Mouse (Mus musculus): ENCODE measurements around the gene Gpatch3. TPM values are rescaled to one million over a fixed set of nuclear protein-coding genes. Genes with fewer than 3 reads are reported as not detected.
A peak's percentile ranks its signal among the peaks of the same experiment; 100 is the strongest.

Gene Gpatch3
- polyA plus RNA-seq, 1 experiment = 4.9 TPM

DNA sequence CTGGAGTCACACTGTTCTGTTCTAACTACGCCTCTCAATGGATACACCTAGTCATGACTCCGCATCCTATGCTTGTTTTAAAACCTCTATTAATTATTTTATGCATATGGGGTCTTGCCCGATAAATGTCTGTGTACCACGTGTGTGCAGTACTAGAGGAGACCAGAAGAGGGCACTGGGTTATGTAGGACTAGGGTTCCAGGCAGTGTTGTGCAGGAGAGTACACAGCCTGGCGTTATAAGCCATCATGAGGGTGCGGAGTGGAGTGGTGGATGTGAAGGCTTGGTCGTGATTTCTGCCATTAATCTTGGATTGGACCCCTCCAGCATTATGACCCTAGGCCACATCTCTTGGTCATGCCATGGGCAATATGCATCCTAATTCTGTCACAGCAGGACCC is 37.9 kb downstream of the Gpatch3 start:
- Histone ChIP-seq H3K4me1 (ENCODE audit: control insufficient read depth, insufficient read depth, low read length) (no peaks in the 10 kb centered on the region), H3K27me3 (ENCODE audit: control insufficient read depth, insufficient read depth, low read length) (no peaks in the 10 kb centered on the region), H3K27ac (ENCODE audit: control insufficient read depth, insufficient read depth, low read depth, low read length) (no peak overlapping the region), H3K36me3 (ENCODE audit: control insufficient read depth, insufficient read depth, low read length) (no peaks in the 10 kb centered on the region), H3K4me3 (ENCODE audit: control insufficient read depth, low read depth, low read length) (no peak overlapping the region)
- no peak for TF ChIP-seq POLR2A (IDR thresholded peaks at IDR 0.05; ENCODE audit: control insufficient read depth, low read depth, low read length)
- peak; percentile 36; the same call in 1 of the 2 replicates for TF ChIP-seq CTCF (IDR thresholded peaks at IDR 0.05; ENCODE audit: control insufficient read depth, insufficient read depth, insufficient replicate concordance, low read depth, low read length)

DNA sequence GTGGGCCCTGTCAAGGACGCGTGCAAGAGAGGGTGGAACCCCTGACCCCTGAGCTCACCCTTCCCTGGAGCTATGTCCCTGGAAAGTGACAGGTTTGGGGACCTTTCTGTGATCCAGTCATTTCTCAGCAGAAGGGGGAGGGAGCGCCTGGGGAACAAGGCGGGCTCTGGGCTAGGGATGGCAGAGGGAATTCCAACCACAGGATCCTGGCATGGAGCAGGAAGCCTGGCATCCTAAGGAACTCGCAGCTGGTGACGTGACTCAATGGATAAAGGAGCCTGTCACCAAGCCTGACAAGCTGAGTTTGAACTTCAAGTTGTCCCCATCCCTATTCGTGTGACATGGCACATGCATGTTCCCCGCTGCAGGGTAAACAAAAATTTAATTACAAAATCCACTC is 38.5 kb downstream of the Gpatch3 start:
- Histone ChIP-seq H3K27ac (ENCODE audit: control insufficient read depth, insufficient read depth, low read depth, low read length) (no peak overlapping the region), H3K27me3 (ENCODE audit: control insufficient read depth, insufficient read depth, low read length) (no peaks in the 10 kb centered on the region), H3K4me1 (ENCODE audit: control insufficient read depth, insufficient read depth, low read length) (no peaks in the 10 kb centered on the region), H3K4me3 (ENCODE audit: control insufficient read depth, low read depth, low read length) (no peak overlapping the region), H3K36me3 (ENCODE audit: control insufficient read depth, insufficient read depth, low read length) (no peaks in the 10 kb centered on the region)
- TF ChIP-seq CTCF (IDR thresholded peaks at IDR 0.05; ENCODE audit: control insufficient read depth, insufficient read depth, insufficient replicate concordance, low read depth, low read length) (no peak), POLR2A (IDR thresholded peaks at IDR 0.05; ENCODE audit: control insufficient read depth, low read depth, low read length) (no peak)

DNA sequence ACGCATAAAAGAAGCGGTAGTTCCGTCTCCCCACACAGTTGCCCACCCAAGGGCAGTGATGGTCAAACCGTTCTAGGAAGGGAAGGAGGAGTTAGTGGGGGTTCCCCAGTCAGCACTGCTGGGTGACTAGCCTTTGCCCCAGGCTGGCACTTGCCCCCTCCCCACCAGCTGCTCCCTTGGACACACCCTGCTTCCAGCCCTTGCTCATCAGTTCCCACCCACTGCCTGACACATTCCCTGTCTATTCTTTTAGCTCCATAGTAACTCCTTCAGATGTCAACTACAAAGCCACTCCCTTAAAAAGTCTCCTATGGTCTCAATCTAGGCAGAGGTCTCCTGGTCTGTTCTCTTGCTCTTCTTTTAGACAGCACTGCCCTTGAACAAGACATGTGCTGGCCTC is 39.3 kb downstream of the Gpatch3 start:
- no peak for TF ChIP-seq CTCF (IDR thresholded peaks at IDR 0.05; ENCODE audit: control insufficient read depth, insufficient read depth, insufficient replicate concordance, low read depth, low read length)
- TF ChIP-seq POLR2A (IDR thresholded peaks at IDR 0.05; ENCODE audit: control insufficient read depth, low read depth, low read length) = no peak
- no peaks in the 10 kb centered on the region for H3K36me3 ChIP-seq (ENCODE audit: control insufficient read depth, insufficient read depth, low read length)

DNA sequence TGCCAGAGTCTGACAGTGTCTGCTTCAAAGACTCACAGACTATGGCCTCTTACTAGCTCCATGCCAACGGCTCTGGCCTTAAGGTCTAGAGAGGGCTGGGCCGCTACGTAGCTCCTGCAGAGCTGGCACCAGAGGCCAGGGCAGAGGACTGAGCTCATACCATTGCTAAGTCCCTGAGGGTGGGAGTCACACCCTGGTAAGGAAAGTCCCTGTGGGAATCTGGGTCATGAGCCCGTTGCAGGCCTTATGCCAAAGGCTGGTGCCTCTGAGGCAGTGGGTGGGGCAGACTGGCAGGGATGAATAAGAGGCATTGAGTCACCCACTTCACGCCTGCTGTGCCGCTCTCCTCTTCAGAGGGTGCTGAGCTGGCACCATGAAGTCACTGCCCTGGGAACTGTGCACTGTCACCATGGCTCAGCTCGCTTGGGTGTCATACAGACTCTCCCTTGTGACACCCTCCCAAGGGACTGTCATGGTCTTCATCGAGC is 39.8 kb downstream of the Gpatch3 start:
- H3K4me1 ChIP-seq (ENCODE audit: control insufficient read depth, insufficient read depth, low read length) = no peaks in the 10 kb centered on the region
- H3K4me3 ChIP-seq (ENCODE audit: control insufficient read depth, low read depth, low read length) = no peak overlapping the region
- TF ChIP-seq POLR2A (IDR thresholded peaks at IDR 0.05; ENCODE audit: control insufficient read depth, low read depth, low read length) (no peak), CTCF (IDR thresholded peaks at IDR 0.05; ENCODE audit: control insufficient read depth, insufficient read depth, insufficient replicate concordance, low read depth, low read length) (no peak)
- H3K27ac ChIP-seq (ENCODE audit: control insufficient read depth, insufficient read depth, low read depth, low read length) = no peak overlapping the region
- H3K27me3 ChIP-seq (ENCODE audit: control insufficient read depth, insufficient read depth, low read length) = no peaks in the 10 kb centered on the region
- no peaks in the 10 kb centered on the region for H3K36me3 ChIP-seq (ENCODE audit: control insufficient read depth, insufficient read depth, low read length)

More for the DNA sequence above, 39.3 kb downstream of the Gpatch3 start:
- no peaks in the 10 kb centered on the region for H3K27me3 ChIP-seq (ENCODE audit: control insufficient read depth, insufficient read depth, low read length)
- no peaks in the 10 kb centered on the region for H3K4me1 ChIP-seq (ENCODE audit: control insufficient read depth, insufficient read depth, low read length)
- H3K4me3 ChIP-seq (ENCODE audit: control insufficient read depth, low read depth, low read length) = no peak overlapping the region
- H3K27ac ChIP-seq (ENCODE audit: control insufficient read depth, insufficient read depth, low read depth, low read length) = no peak overlapping the region

DNA sequence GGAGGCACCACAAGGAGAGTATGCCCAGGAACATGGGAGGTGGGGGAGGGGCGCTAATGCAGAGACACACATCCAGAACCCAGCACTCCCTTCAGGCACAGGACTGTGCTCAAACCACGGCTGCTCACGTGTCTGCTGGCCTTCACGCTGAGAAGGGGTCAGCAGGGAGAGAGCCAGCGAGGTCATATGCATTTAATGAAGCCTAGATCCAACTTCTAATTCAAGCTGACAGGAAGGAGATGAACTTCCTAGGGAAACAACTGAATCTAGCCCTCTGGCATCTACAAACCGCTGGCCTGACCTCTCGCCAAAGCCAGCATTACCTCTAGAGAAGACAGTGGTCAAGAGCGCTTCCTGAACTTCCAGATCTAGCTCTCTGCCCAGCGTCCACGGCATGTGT is 40.9 kb downstream of the Gpatch3 start:
- Histone ChIP-seq H3K27ac (ENCODE audit: control insufficient read depth, insufficient read depth, low read depth, low read length) (no peak overlapping the region), H3K27me3 (ENCODE audit: control insufficient read depth, insufficient read depth, low read length) (no peaks in the 10 kb centered on the region), H3K4me3 (ENCODE audit: control insufficient read depth, low read depth, low read length) (no peak overlapping the region), H3K4me1 (ENCODE audit: control insufficient read depth, insufficient read depth, low read length) (peaks cover 2% of the 10 kb centered on the region; the same call in 1 of the 2 replicates), H3K36me3 (ENCODE audit: control insufficient read depth, insufficient read depth, low read length) (no peaks in the 10 kb centered on the region)
- no peak for TF ChIP-seq CTCF (IDR thresholded peaks at IDR 0.05; ENCODE audit: control insufficient read depth, insufficient read depth, insufficient replicate concordance, low read depth, low read length)
- no peak for TF ChIP-seq POLR2A (IDR thresholded peaks at IDR 0.05; ENCODE audit: control insufficient read depth, low read depth, low read length)

DNA sequence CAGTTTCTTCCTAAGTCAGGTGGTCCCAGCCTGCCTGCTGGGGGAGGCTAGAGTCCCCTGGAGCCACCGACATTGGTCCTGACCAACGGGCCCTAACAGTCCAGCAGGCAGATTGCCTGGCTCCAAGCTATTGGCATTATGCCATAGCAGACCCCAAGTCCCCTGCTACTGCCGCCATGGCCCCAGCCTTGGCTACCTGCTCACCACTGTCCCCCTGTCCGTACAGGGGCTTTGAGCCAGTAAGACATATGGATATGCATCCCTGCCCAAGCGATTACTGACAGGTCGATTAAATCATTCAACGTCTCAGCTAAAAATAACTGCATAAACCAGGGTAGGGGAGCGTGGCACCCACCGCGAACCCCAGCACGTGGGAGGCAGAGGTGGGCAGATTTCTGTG is 43.4 kb downstream of the Gpatch3 start:
- H3K4me1 ChIP-seq (ENCODE audit: control insufficient read depth, insufficient read depth, low read length) = peaks cover 2% of the 10 kb centered on the region; the same call in 1 of the 2 replicates
- H3K27ac ChIP-seq (ENCODE audit: control insufficient read depth, insufficient read depth, low read depth, low read length) = no peak overlapping the region
- no peak for TF ChIP-seq CTCF (IDR thresholded peaks at IDR 0.05; ENCODE audit: control insufficient read depth, insufficient read depth, insufficient replicate concordance, low read depth, low read length)
- H3K27me3 ChIP-seq (ENCODE audit: control insufficient read depth, insufficient read depth, low read length) = no peaks in the 10 kb centered on the region
- no peak overlapping the region for H3K4me3 ChIP-seq (ENCODE audit: control insufficient read depth, low read depth, low read length)
- no peaks in the 10 kb centered on the region for H3K36me3 ChIP-seq (ENCODE audit: control insufficient read depth, insufficient read depth, low read length)

DNA sequence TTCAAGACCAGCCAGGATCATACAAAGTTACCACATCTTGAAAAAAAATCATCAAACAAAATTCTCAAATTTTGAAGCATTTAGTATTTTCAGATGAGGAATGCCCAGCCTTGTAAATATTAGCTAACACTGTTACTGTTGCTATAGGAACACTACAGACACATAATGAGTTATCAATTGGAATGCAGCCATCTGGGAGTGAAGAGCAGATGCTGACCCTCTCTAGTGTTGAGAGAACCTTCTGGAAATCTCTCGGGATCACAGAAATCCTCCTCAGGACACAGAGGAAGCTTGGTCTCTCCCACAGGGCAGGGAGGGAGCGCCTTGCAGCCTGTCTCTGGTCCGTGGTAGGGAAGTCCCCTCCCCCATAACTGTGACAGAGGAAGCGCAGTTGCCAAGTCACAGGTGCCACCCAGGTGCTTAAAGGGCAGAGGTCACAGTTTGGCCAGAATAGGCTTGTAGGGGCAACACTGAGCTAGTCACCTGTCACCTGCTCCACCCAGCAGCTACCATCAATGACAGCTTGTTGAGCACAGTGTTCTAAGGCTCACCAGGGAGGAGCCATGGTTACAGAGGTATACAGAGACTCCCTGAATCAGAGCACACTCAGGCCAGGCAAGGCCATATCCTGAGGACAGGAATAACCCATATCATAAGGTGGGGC is 45.1 kb downstream of the Gpatch3 start:
- Histone ChIP-seq H3K27me3 (ENCODE audit: control insufficient read depth, insufficient read depth, low read length) (no peaks in the 10 kb centered on the region), H3K27ac (ENCODE audit: control insufficient read depth, insufficient read depth, low read depth, low read length) (no peak overlapping the region), H3K4me3 (ENCODE audit: control insufficient read depth, low read depth, low read length) (no peak overlapping the region), H3K4me1 (ENCODE audit: control insufficient read depth, insufficient read depth, low read length) (peaks cover 2% of the 10 kb centered on the region; the same call in 1 of the 2 replicates), H3K36me3 (ENCODE audit: control insufficient read depth, insufficient read depth, low read length) (no peaks in the 10 kb centered on the region)
- TF ChIP-seq POLR2A (IDR thresholded peaks at IDR 0.05; ENCODE audit: control insufficient read depth, low read depth, low read length) = no peak
- TF ChIP-seq CTCF (IDR thresholded peaks at IDR 0.05; ENCODE audit: control insufficient read depth, insufficient read depth, insufficient replicate concordance, low read depth, low read length) = no peak

All from testis, adult 2 months (tissue).